Mouse (Mus musculus): ENCODE measurements around the gene Lrriq3. TPM values are rescaled to one million over a fixed set of nuclear protein-coding genes. Genes with fewer than 3 reads are reported as not detected.

The Lrriq3 gene
- polyA plus RNA-seq, 1 experiment from 2014 or later: 0.82 TPM

- no peak for ATAC-seq (replicated peaks; ENCODE audit: insufficient number of reproducible peaks, insufficient read depth, low FRiP score, low read depth)
- no peaks in the 10 kb centered on the region for H3K36me3 ChIP-seq
- 31% methylated on average over 1 of the region's 1 CpGs for WGBS
Measured at GRCm38 (mm10) chr3:155105957-155106356, 12.7 kb downstream of the Lrriq3 start.

GRCm38 (mm10) chr3:155137737-155138136 is 44.5 kb downstream of the Lrriq3 start:
- no peak overlapping the region for H3K4me3 ChIP-seq
- no peaks in the 10 kb centered on the region for H3K9me3 ChIP-seq (replicated peaks)
- 77% methylated on average over 5 of the region's 5 CpGs for WGBS
- no peak for ATAC-seq (replicated peaks; ENCODE audit: insufficient number of reproducible peaks, insufficient read depth, low FRiP score, low read depth)
- H3K9ac ChIP-seq: no peak overlapping the region
- H3K27ac ChIP-seq: no peak overlapping the region
- no peaks in the 10 kb centered on the region for H3K4me1 ChIP-seq (replicated peaks)
- no peaks in the 10 kb centered on the region for H3K36me3 ChIP-seq
- H3K4me2 ChIP-seq: no peak overlapping the region
- H3K27me3 ChIP-seq: no peaks in the 10 kb centered on the region

More at GRCm38 (mm10) chr3:155105957-155106356, 12.7 kb downstream of the Lrriq3 start:
- no peak overlapping the region for H3K4me2 ChIP-seq
- H3K9me3 ChIP-seq (replicated peaks): no peaks in the 10 kb centered on the region
- no peaks in the 10 kb centered on the region for H3K4me1 ChIP-seq (replicated peaks)
- no peak overlapping the region for H3K9ac ChIP-seq
- peaks cover 7% of the 10 kb centered on the region for H3K27me3 ChIP-seq
- no peak overlapping the region for H3K4me3 ChIP-seq
- no peak overlapping the region for H3K27ac ChIP-seq

GRCm38 (mm10) chr3:155141047-155141446 is 47.8 kb downstream of the Lrriq3 start:
- Histone ChIP-seq H3K36me3 (no peaks in the 10 kb centered on the region), H3K27me3 (no peaks in the 10 kb centered on the region)
- no peak for ATAC-seq (replicated peaks; ENCODE audit: insufficient number of reproducible peaks, insufficient read depth, low FRiP score, low read depth)

GRCm38 (mm10) chr3:155144368-155144767 is 51.1 kb downstream of the Lrriq3 start:
- Histone ChIP-seq H3K27me3 (no peaks in the 10 kb centered on the region), H3K4me1 (replicated peaks) (no peaks in the 10 kb centered on the region), H3K36me3 (no peaks in the 10 kb centered on the region), H3K4me3 (no peak overlapping the region), H3K4me2 (no peak overlapping the region), H3K27ac (no peak overlapping the region), H3K9me3 (replicated peaks) (no peaks in the 10 kb centered on the region), H3K9ac (no peak overlapping the region)
- ATAC-seq (replicated peaks; ENCODE audit: insufficient number of reproducible peaks, insufficient read depth, low FRiP score, low read depth): no peak
- WGBS: 81% methylated on average over 1 of the region's 1 CpGs

More at GRCm38 (mm10) chr3:155141047-155141446, 47.8 kb downstream of the Lrriq3 start:
- Histone ChIP-seq H3K9me3 (replicated peaks) (no peaks in the 10 kb centered on the region), H3K4me1 (replicated peaks) (no peaks in the 10 kb centered on the region), H3K9ac (no peak overlapping the region), H3K27ac (no peak overlapping the region), H3K4me3 (no peak overlapping the region), H3K4me2 (no peak overlapping the region)
- WGBS: 82% methylated on average over 11 of the region's 11 CpGs

- Histone ChIP-seq H3K9ac (no peak overlapping the region), H3K9me3 (replicated peaks) (no peaks in the 10 kb centered on the region), H3K4me1 (replicated peaks) (no peaks in the 10 kb centered on the region), H3K4me2 (no peak overlapping the region), H3K27me3 (no peaks in the 10 kb centered on the region), H3K36me3 (no peaks in the 10 kb centered on the region), H3K4me3 (no peak overlapping the region), H3K27ac (no peak overlapping the region)
- ATAC-seq (replicated peaks; ENCODE audit: insufficient number of reproducible peaks, insufficient read depth, low FRiP score, low read depth): no peak
Measured at GRCm38 (mm10) chr3:155161842-155162241, 68.6 kb downstream of the Lrriq3 start.

- ATAC-seq (replicated peaks; ENCODE audit: insufficient number of reproducible peaks, insufficient read depth, low FRiP score, low read depth): no peak
- no peak overlapping the region for H3K4me3 ChIP-seq
- no peak overlapping the region for H3K4me2 ChIP-seq
- no peaks in the 10 kb centered on the region for H3K9me3 ChIP-seq (replicated peaks)
- H3K27me3 ChIP-seq: no peaks in the 10 kb centered on the region
- 68% methylated on average over 3 of the region's 3 CpGs for WGBS
- no peaks in the 10 kb centered on the region for H3K4me1 ChIP-seq (replicated peaks)
- H3K36me3 ChIP-seq: no peaks in the 10 kb centered on the region
- H3K9ac ChIP-seq: no peak overlapping the region
- H3K27ac ChIP-seq: no peak overlapping the region
Measured at GRCm38 (mm10) chr3:155180303-155180902, 87.2 kb downstream of the Lrriq3 start.

GRCm38 (mm10) chr3:155186456-155186855 is 93.2 kb downstream of the Lrriq3 start:
- no peak for ATAC-seq (replicated peaks; ENCODE audit: insufficient number of reproducible peaks, insufficient read depth, low FRiP score, low read depth)
- H3K9ac ChIP-seq: no peak overlapping the region
- no peaks in the 10 kb centered on the region for H3K36me3 ChIP-seq
- no peaks in the 10 kb centered on the region for H3K4me1 ChIP-seq (replicated peaks)
- H3K9me3 ChIP-seq (replicated peaks): no peaks in the 10 kb centered on the region
- H3K27me3 ChIP-seq: no peaks in the 10 kb centered on the region
- H3K4me3 ChIP-seq: no peak overlapping the region
- H3K4me2 ChIP-seq: no peak overlapping the region
- no peak overlapping the region for H3K27ac ChIP-seq
- 77% methylated on average over 2 of the region's 2 CpGs for WGBS

GRCm38 (mm10) chr3:155188857-155189256 is 95.6 kb downstream of the Lrriq3 start:
- ATAC-seq (replicated peaks; ENCODE audit: insufficient number of reproducible peaks, insufficient read depth, low FRiP score, low read depth): peak; percentile 70
- no peaks in the 10 kb centered on the region for H3K36me3 ChIP-seq
- H3K9me3 ChIP-seq (replicated peaks): no peaks in the 10 kb centered on the region
- H3K27ac ChIP-seq: peak overlapping the region; percentile 34; the same call in 1 of the 2 replicates
- 23% methylated on average over 2 of the region's 2 CpGs for WGBS
- H3K9ac ChIP-seq: no peak overlapping the region
- no peak overlapping the region for H3K4me2 ChIP-seq
- no peak overlapping the region for H3K4me3 ChIP-seq
- H3K4me1 ChIP-seq (replicated peaks): no peaks in the 10 kb centered on the region
- no peaks in the 10 kb centered on the region for H3K27me3 ChIP-seq

- no peaks in the 10 kb centered on the region for H3K27me3 ChIP-seq
- no peak overlapping the region for H3K27ac ChIP-seq
- H3K4me3 ChIP-seq: no peak overlapping the region
- H3K36me3 ChIP-seq: no peaks in the 10 kb centered on the region
- no peak overlapping the region for H3K9ac ChIP-seq
- WGBS: 8% methylated on average over 1 of the region's 1 CpGs
- H3K4me2 ChIP-seq: no peak overlapping the region
- H3K4me1 ChIP-seq (replicated peaks): no peaks in the 10 kb centered on the region
- H3K9me3 ChIP-seq (replicated peaks): no peaks in the 10 kb centered on the region
- no peak for ATAC-seq (replicated peaks; ENCODE audit: insufficient number of reproducible peaks, insufficient read depth, low FRiP score, low read depth)
Measured at GRCm38 (mm10) chr3:155234919-155235318, 141.7 kb downstream of the Lrriq3 start.

- ATAC-seq (replicated peaks; ENCODE audit: insufficient number of reproducible peaks, insufficient read depth, low FRiP score, low read depth): no peak
- H3K4me1 ChIP-seq (replicated peaks): no peaks in the 10 kb centered on the region
- no peak overlapping the region for H3K9ac ChIP-seq
- H3K27ac ChIP-seq: no peak overlapping the region
- no peak overlapping the region for H3K4me3 ChIP-seq
- no peaks in the 10 kb centered on the region for H3K36me3 ChIP-seq
- H3K9me3 ChIP-seq (replicated peaks): no peaks in the 10 kb centered on the region
- H3K27me3 ChIP-seq: no peaks in the 10 kb centered on the region
- H3K4me2 ChIP-seq: no peak overlapping the region
Measured at GRCm38 (mm10) chr3:155235502-155235901, 142.3 kb downstream of the Lrriq3 start.

All from heart, embryonic 15.5 days (tissue).